In genomic region chr10:78009184-78009944, GRCm38 (mm10) we compare ENCODE assay signal across 7 mouse cellular contexts. TPM values are rescaled to one million over a fixed set of nuclear protein-coding genes. Genes with fewer than 3 reads are reported as not detected.
A peak's percentile ranks its signal among the peaks of the same experiment; 100 is the strongest.
DNase-seq lines count a peak whose midpoint lies in the region; ATAC-seq and TF ChIP-seq lines count a peak whose summit lies in the region.

No protein-coding gene starts in this region.

- H3K27me3 ChIP-seq in embryonic facial prominence, embryonic 11.5 days (ENCODE audit: control insufficient read depth, insufficient read depth, low read length): no peaks in the 10 kb centered on the region
- H3K27me3 ChIP-seq in kidney, adult 2 months (replicated peaks; ENCODE audit: control insufficient read depth, insufficient read depth, low read length): no peaks in the 10 kb centered on the region
- no peaks in the 10 kb centered on the region for H3K27me3 ChIP-seq in limb, embryonic 12.5 days
- H3K27me3 ChIP-seq in midbrain, embryonic 15.5 days (replicated peaks): no peaks in the 10 kb centered on the region; the same call in 1 of the 2 replicates
- no peaks in the 10 kb centered on the region for H3K27me3 ChIP-seq in spleen, adult 2 months (ENCODE audit: control insufficient read depth, insufficient read depth, low read length)

- H3K4me2 ChIP-seq in embryonic facial prominence, embryonic 11.5 days (ENCODE audit: low read depth, low read length): peak overlapping the region; percentile 77
- H3K4me2 ChIP-seq in limb, embryonic 12.5 days: peak overlapping the region; percentile 88
- peak overlapping the region; percentile 82 for H3K4me2 ChIP-seq in midbrain, embryonic 15.5 days

- peak; percentile 59 for TF ChIP-seq CTCF in kidney, adult 2 months (conservative IDR thresholded peaks at IDR 0.05; ENCODE audit: insufficient read depth, insufficient read length, low read depth, low read length)
- peak; percentile 65; the same call in 1 of the 2 replicates for TF ChIP-seq CTCF in spleen, adult 2 months (IDR thresholded peaks at IDR 0.05; ENCODE audit: extremely low read depth, insufficient read depth, insufficient read length, insufficient replicate concordance)

- H3K4me3 ChIP-seq in embryonic facial prominence, embryonic 11.5 days (ENCODE audit: low read depth, low read length): peak overlapping the region; percentile 75
- H3K4me3 ChIP-seq in kidney, adult 2 months (ENCODE audit: insufficient read depth, low read depth, low read length): peak overlapping the region; percentile 91
- H3K4me3 ChIP-seq in limb, embryonic 12.5 days (replicated peaks): peak overlapping the region; percentile 78
- H3K4me3 ChIP-seq in midbrain, embryonic 15.5 days: peak overlapping the region; percentile 59
- peak overlapping the region; percentile 89 for H3K4me3 ChIP-seq in spleen, adult 2 months (ENCODE audit: extremely low read depth, insufficient read depth, insufficient read length)

- peak; percentile 94 for ATAC-seq in embryonic facial prominence, embryonic 11.5 days (replicated peaks; ENCODE audit: insufficient number of reproducible peaks, low FRiP score, low TSS enrichment, low read depth)
- ATAC-seq in limb, embryonic 12.5 days (ENCODE audit: insufficient number of reproducible peaks, insufficient read depth, low FRiP score, low TSS enrichment, low read depth): peak; percentile 94
- ATAC-seq in midbrain, embryonic 15.5 days (replicated peaks): peak; percentile 98

- TF ChIP-seq POLR2A in kidney, adult 2 months (IDR thresholded peaks at IDR 0.05; ENCODE audit: low read depth, low read length): peak; percentile 39
- TF ChIP-seq POLR2A in spleen, adult 2 months (IDR thresholded peaks at IDR 0.05; ENCODE audit: low read depth, low read length): peak; percentile 48

- H3K9me3 ChIP-seq in embryonic facial prominence, embryonic 11.5 days (replicated peaks; ENCODE audit: control insufficient read depth, low read length): no peaks in the 10 kb centered on the region
- H3K9me3 ChIP-seq in limb, embryonic 12.5 days: no peaks in the 10 kb centered on the region; the same call in 1 of the 2 replicates
- no peaks in the 10 kb centered on the region for H3K9me3 ChIP-seq in midbrain, embryonic 15.5 days

- H3K27ac ChIP-seq in embryonic facial prominence, embryonic 11.5 days (replicated peaks; ENCODE audit: low read depth, low read length): peak overlapping the region; percentile 94
- peak overlapping the region; percentile 96 for H3K27ac ChIP-seq in kidney, adult 2 months (ENCODE audit: insufficient read depth, low read depth, low read length)
- peak overlapping the region; percentile 98 for H3K27ac ChIP-seq in limb, embryonic 12.5 days
- peak overlapping the region; percentile 92 for H3K27ac ChIP-seq in midbrain, embryonic 15.5 days
- peak overlapping the region; percentile 98 for H3K27ac ChIP-seq in spleen, adult 2 months (ENCODE audit: insufficient read depth, low read length)

- H3K4me1 ChIP-seq in embryonic facial prominence, embryonic 11.5 days (ENCODE audit: control insufficient read depth, insufficient read depth, low read length): peaks cover 7% of the 10 kb centered on the region; the same call in 1 of the 2 replicates
- H3K4me1 ChIP-seq in kidney, adult 2 months (ENCODE audit: control insufficient read depth, insufficient read depth, low read length): peaks cover 20% of the 10 kb centered on the region; the same call in 1 of the 2 replicates
- peaks cover 37% of the 10 kb centered on the region for H3K4me1 ChIP-seq in limb, embryonic 12.5 days (replicated peaks)
- H3K4me1 ChIP-seq in midbrain, embryonic 15.5 days: peaks cover 35% of the 10 kb centered on the region
- H3K4me1 ChIP-seq in spleen, adult 2 months (ENCODE audit: control insufficient read depth, insufficient read depth, insufficient read length): peaks cover 9% of the 10 kb centered on the region; the same call in 1 of the 2 replicates

- under 1% methylated on average over 47 of the region's 59 CpGs for WGBS in embryonic facial prominence, embryonic 11.5 days
- under 1% methylated on average over 59 of the region's 59 CpGs for WGBS in kidney, adult 2 months
- WGBS in limb, embryonic 12.5 days: under 1% methylated on average over 59 of the region's 59 CpGs
- under 1% methylated on average over 59 of the region's 59 CpGs for WGBS in midbrain, embryonic 15.5 days
- under 1% methylated on average over 56 of the region's 59 CpGs for WGBS in spleen, adult 2 months

- peak overlapping the region; percentile 86 for H3K9ac ChIP-seq in embryonic facial prominence, embryonic 11.5 days (replicated peaks; ENCODE audit: low read length)
- peak overlapping the region; percentile 85 for H3K9ac ChIP-seq in limb, embryonic 12.5 days (replicated peaks)
- H3K9ac ChIP-seq in midbrain, embryonic 15.5 days: peak overlapping the region; percentile 55

- H3K36me3 ChIP-seq in embryonic facial prominence, embryonic 11.5 days (replicated peaks; ENCODE audit: control insufficient read depth, insufficient read depth, low read depth, low read length): no peaks in the 10 kb centered on the region
- no peaks in the 10 kb centered on the region for H3K36me3 ChIP-seq in kidney, adult 2 months (ENCODE audit: control insufficient read depth, insufficient read depth, low read length)
- H3K36me3 ChIP-seq in limb, embryonic 12.5 days: peaks cover 13% of the 10 kb centered on the region; the same call in 1 of the 2 replicates
- no peaks in the 10 kb centered on the region for H3K36me3 ChIP-seq in midbrain, embryonic 15.5 days (replicated peaks)
- no peaks in the 10 kb centered on the region for H3K36me3 ChIP-seq in spleen, adult 2 months (ENCODE audit: control insufficient read depth, insufficient read depth, low read length)

- DNase-seq in adrenal gland, postnatal 14 days: peak; percentile 99
- DNase-seq in embryonic facial prominence, embryonic 11.5 days (ENCODE audit: low spot score): peak; percentile 96
- peak; percentile 97 to 98 for DNase-seq in heart, adult 18-20 months
- peak; percentile 98 for DNase-seq in kidney, adult 2 months
- peak; percentile 88 to 96 for DNase-seq in spleen, adult 2 months (ENCODE audit: low read depth in 1 of 2, low spot score in 2 of 2)

RNA-seq across cellular contexts. Expression of gene Pfkl, which starts 0.5 kb away (rescaled TPM):
- 144 and 165 TPM in 2 replicates for total RNA-seq in adrenal gland, postnatal 14 days (2021)
- 108 and 129 TPM in 2 replicates for polyA plus RNA-seq in embryonic facial prominence, embryonic 11.5 days (2014; fragmentation: Nextera tagmentation; extraction: Ambion mirVana)
- 100 to 1,000 TPM; 114 to 120 TPM for total RNA-seq in heart, adult 18-20 months (2021)
- 100 and 107 TPM in 2 replicates for polyA plus RNA-seq in kidney, adult 2 months (2012; rRNA removed)
- 172 and 174 TPM in 2 replicates for polyA plus RNA-seq in limb, embryonic 12.5 days (2016; fragmentation: Nextera tagmentation; extraction: Ambion mirVana)
- 127 and 128 TPM in 2 replicates for polyA plus RNA-seq in midbrain, embryonic 15.5 days (2015; fragmentation: Nextera tagmentation; extraction: Ambion mirVana)
- 61.1 and 65.8 TPM in 2 replicates for polyA plus RNA-seq in spleen, adult 2 months (2012; rRNA removed)

RNA-seq across cellular contexts. Expression of gene 1810043G02Rik, which starts 31.0 kb away (rescaled TPM):
- 15.4 and 17.5 TPM in 2 replicates for total RNA-seq in adrenal gland, postnatal 14 days (2021)
- 25.8 and 27.9 TPM in 2 replicates for polyA plus RNA-seq in embryonic facial prominence, embryonic 11.5 days (2014; fragmentation: Nextera tagmentation; extraction: Ambion mirVana)
- total RNA-seq in heart, adult 18-20 months (2021): 1 to 10 TPM; 8.8 to 9.8 TPM
- polyA plus RNA-seq in kidney, adult 2 months (2012; rRNA removed): 60.5 and 75.3 TPM in 2 replicates
- 28.2 and 29.2 TPM in 2 replicates for polyA plus RNA-seq in limb, embryonic 12.5 days (2016; fragmentation: Nextera tagmentation; extraction: Ambion mirVana)
- polyA plus RNA-seq in midbrain, embryonic 15.5 days (2015; fragmentation: Nextera tagmentation; extraction: Ambion mirVana): 48.3 and 49.5 TPM in 2 replicates
- polyA plus RNA-seq in spleen, adult 2 months (2012; rRNA removed): 21.4 and 30.1 TPM in 2 replicates

RNA-seq across cellular contexts. Expression of gene Dnmt3l, which starts 32.4 kb away (rescaled TPM):
- 7.2 and 8.4 TPM in 2 replicates for total RNA-seq in adrenal gland, postnatal 14 days (2021)
- 0.20 TPM in 1 of 2 replicates, not detected in the other for polyA plus RNA-seq in embryonic facial prominence, embryonic 11.5 days (2014; fragmentation: Nextera tagmentation; extraction: Ambion mirVana)
- not detected for total RNA-seq in heart, adult 18-20 months (2021)
- 0.34 and 1.1 TPM in 2 replicates for polyA plus RNA-seq in kidney, adult 2 months (2012; rRNA removed)
- not detected in 2 replicates for polyA plus RNA-seq in limb, embryonic 12.5 days (2016; fragmentation: Nextera tagmentation; extraction: Ambion mirVana)
- polyA plus RNA-seq in midbrain, embryonic 15.5 days (2015; fragmentation: Nextera tagmentation; extraction: Ambion mirVana): not detected in 2 replicates
- 0.08 TPM in 1 of 2 replicates, not detected in the other for polyA plus RNA-seq in spleen, adult 2 months (2012; rRNA removed)

RNA-seq across cellular contexts. Expression of gene Aire, which starts 34.0 kb away (rescaled TPM):
- total RNA-seq in adrenal gland, postnatal 14 days (2021): not detected in 2 replicates
- polyA plus RNA-seq in embryonic facial prominence, embryonic 11.5 days (2014; fragmentation: Nextera tagmentation; extraction: Ambion mirVana): 0.11 TPM in 1 of 2 replicates, not detected in the other
- not detected for total RNA-seq in heart, adult 18-20 months (2021)
- polyA plus RNA-seq in kidney, adult 2 months (2012; rRNA removed): 0.23 and 0.41 TPM in 2 replicates
- 0.53 and 0.90 TPM in 2 replicates for polyA plus RNA-seq in limb, embryonic 12.5 days (2016; fragmentation: Nextera tagmentation; extraction: Ambion mirVana)
- polyA plus RNA-seq in midbrain, embryonic 15.5 days (2015; fragmentation: Nextera tagmentation; extraction: Ambion mirVana): 0.06 and 0.37 TPM in 2 replicates
- polyA plus RNA-seq in spleen, adult 2 months (2012; rRNA removed): 4.0 and 4.6 TPM in 2 replicates

RNA-seq across cellular contexts. Expression of gene Trpm2, which starts 39.0 kb away (rescaled TPM):
- total RNA-seq in adrenal gland, postnatal 14 days (2021): 2.4 and 4.8 TPM in 2 replicates
- polyA plus RNA-seq in embryonic facial prominence, embryonic 11.5 days (2014; fragmentation: Nextera tagmentation; extraction: Ambion mirVana): 0.43 and 0.86 TPM in 2 replicates
- 1 to 10 TPM in 1 of 2 experiments, under 1 TPM in 1; 0.99 to 1.5 TPM for total RNA-seq in heart, adult 18-20 months (2021)
- polyA plus RNA-seq in kidney, adult 2 months (2012; rRNA removed): 0.53 and 1.2 TPM in 2 replicates
- 0.29 and 0.53 TPM in 2 replicates for polyA plus RNA-seq in limb, embryonic 12.5 days (2016; fragmentation: Nextera tagmentation; extraction: Ambion mirVana)
- 3.7 and 6.1 TPM in 2 replicates for polyA plus RNA-seq in midbrain, embryonic 15.5 days (2015; fragmentation: Nextera tagmentation; extraction: Ambion mirVana)
- polyA plus RNA-seq in spleen, adult 2 months (2012; rRNA removed): 51.6 and 52.3 TPM in 2 replicates

Comparison
In these comparisons a context has a peak if more than half of its experiments do, and no peak if none do; other contexts are left out.
1. Peak in every context shown above with its lines: DNase-seq, ATAC-seq, H3K4me3 ChIP-seq and H3K27ac ChIP-seq.